Mouse (Mus musculus) cerebellum, postnatal 10 days (tissue): ENCODE measurements around the gene Vmn2r51.
"Not testable (repeated sequence)": the region's sequence is repeated elsewhere in the genome, so short reads cannot be mapped to it uniquely, and the experiment has no call there.

ENCODE experiments used
- DNase-seq, 2 experiments: peaks; one replicate each; pipeline ENCODE4 v3.0.0; 2021; ENCODE audit warnings: mixed read lengths in 2 of 2

The Vmn2r51 gene

DNA sequence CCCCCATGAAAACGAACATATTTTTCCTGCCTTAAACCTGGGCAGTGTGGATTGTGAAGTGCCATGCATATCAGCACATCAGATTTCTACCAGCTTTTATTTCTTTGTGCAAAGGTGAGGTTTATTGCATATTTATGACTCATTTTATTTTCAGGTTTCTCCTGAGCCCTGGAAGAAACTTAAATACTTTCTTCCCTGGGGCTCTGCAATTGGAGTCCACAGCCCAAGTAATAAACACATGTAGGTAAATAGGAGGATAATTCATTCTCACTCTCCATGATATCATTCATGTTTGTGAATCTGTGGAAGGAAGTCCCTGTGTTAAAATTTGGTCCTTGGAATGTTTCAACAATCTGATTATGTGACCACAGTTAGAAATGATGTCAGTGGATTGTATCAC, at the start of gene Vmn2r51:
Gene Vmn2r51, minus strand, starts transcription at position 101 of the 400 bp plus-strand sequence.
- not testable (repeated sequence) for DNase-seq

DNA sequence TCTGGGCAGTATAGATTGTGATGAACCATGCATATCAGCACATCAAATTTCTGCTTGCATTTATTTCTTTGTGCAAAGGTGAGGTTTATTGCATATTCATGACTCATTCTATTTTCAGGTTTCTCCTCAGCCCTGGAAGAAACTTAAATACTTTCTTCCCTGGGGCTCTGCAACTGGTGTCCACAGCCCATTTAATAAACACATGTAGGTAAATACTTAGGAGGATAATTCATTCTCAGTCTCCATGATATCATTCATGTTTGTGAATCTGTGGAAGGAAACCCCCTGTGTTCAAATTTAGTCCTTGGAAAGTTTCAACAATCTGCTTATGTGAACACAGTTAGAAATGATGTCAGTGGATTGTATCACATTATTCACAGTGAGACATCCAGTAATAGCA, 52.3 kb downstream of the Vmn2r51 start, which contains the start of gene Vmn2r50:
Gene Vmn2r50, minus strand, starts transcription at position 101 of the 400 bp plus-strand sequence.
- DNase-seq, result not testable (repeated sequence)
